Mouse (Mus musculus) neural tube, embryonic 12.5 days (tissue): Measurements from ENCODE around the gene Snap25. TPM values are rescaled to one million over a fixed set of nuclear protein-coding genes. Genes with fewer than 3 reads are reported as not detected.

Experiments
- ATAC-seq: fragments of 200-750 bp; cut with Nextera tagmentation; 2 replicates; pipeline ENCODE4 v1.8.0; 2017; ENCODE audit warnings: low read depth, mild to moderate bottlenecking, moderate TSS enrichment, moderate library complexity; ENCODE audit not compliant: low FRiP score
- H3K27ac ChIP-seq: fragments of 300-500 bp; sonication (generic); 2 replicates; pipeline ENCODE4 v1.5.1; 2016
- H3K27me3 ChIP-seq: fragments of 300-500 bp; sonication (generic); replicated peaks from 2 replicates; pipeline ENCODE4 v1.6.1; 2016; ENCODE audit warnings: mild to moderate bottlenecking
- H3K36me3 ChIP-seq: fragments of 300-500 bp; sonication (generic); 2 replicates; pipeline ENCODE4 v1.6.1; 2016; ENCODE audit warnings: mild to moderate bottlenecking
- H3K4me1 ChIP-seq: fragments of 300-500 bp; sonication (generic); 2 replicates; pipeline ENCODE4 v1.6.1; 2016
- H3K4me2 ChIP-seq: fragments of 300-500 bp; sonication (generic); replicated peaks from 2 replicates; pipeline ENCODE4 v1.6.1; 2016; ENCODE audit warnings: mild to moderate bottlenecking
- H3K4me3 ChIP-seq: fragments of 300-500 bp; sonication (generic); 2 replicates; pipeline ENCODE4 v1.5.1; 2016
- H3K9ac ChIP-seq: fragments of 300-500 bp; sonication (generic); 2 replicates; pipeline ENCODE4 v1.6.1; 2016; ENCODE audit warnings: mild to moderate bottlenecking
- H3K9me3 ChIP-seq: fragments of 300-500 bp; sonication (generic); 2 replicates; pipeline ENCODE4 v1.6.1; 2016; ENCODE audit warnings: mild to moderate bottlenecking
- WGBS: fragments of 180-500 bp; shearing (Covaris S2); methylation state at CpG from one replicate; pipeline ENCODE4 v1.1.7; 2016; 5-methylcytosine and 5-hydroxymethylcytosine counted together
- polyA plus RNA-seq: library from polyadenylated mRNA; unstranded; fragments of >200 nt; fragmentation: Nextera tagmentation; extraction: Ambion mirVana; gene quantifications from 2 replicates; pipeline ENCODE4 v1.2.1, GENCODE M21; 2016

The Snap25 gene
- 69.7 and 90.8 TPM in 2 replicates for polyA plus RNA-seq

DNA sequence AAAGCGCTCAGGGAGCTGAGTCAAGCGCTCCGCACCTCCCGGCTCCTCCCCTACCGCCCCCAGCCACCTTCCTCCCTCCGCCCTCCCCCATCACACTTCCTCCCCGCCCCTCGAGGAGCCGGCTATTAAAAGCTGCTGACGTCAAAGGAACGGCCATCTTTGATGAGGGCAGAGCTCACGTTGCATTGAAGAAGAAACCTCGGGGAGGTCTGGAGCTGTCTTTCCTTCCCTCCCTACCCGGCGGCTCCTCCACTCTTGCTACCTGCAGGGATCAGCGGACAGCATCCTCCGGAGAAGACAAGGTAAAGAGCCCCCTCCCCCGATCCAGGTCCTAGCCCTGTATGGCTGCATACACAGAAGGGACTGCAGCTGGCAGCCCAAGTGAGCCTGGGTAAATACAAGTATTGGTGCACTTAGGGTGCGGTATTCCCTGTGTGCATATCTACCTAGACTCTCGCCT, at the start of gene Snap25:
Gene Snap25 (plus strand): TSS at position 155 of the 460 bp plus-strand sequence.
- peak; percentile 86 for ATAC-seq
- no peaks in the 10 kb centered on the region for H3K27me3 ChIP-seq
- under 1% methylated on average over 20 of the region's 20 CpGs for WGBS

DNA sequence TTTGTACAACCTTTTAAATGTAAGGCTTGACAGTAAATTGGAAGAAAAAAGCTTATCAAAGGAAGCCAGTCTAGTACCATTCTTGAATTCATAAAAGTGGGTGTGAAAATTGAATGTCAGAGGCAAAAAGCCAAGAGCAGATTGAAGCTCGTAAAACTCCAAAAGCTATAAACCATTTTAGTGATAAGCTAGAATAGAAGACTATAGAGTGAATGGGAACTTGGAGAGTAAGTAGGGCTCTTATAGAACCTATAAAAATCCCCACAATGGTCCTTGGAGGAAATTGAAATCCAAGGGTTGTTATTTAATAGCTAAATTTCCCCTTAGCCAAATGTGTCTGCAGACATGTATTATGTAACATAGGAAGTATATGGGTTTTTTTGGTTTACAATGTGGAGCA, 46.3 kb upstream of the Snap25 start:
- H3K9ac ChIP-seq = no peak overlapping the region
- no peak overlapping the region for H3K27ac ChIP-seq
- H3K36me3 ChIP-seq = no peaks in the 10 kb centered on the region
- H3K27me3 ChIP-seq = no peaks in the 10 kb centered on the region
- H3K9me3 ChIP-seq = no peaks in the 10 kb centered on the region
- no peak overlapping the region for H3K4me3 ChIP-seq
- WGBS = 83% methylated on average over 1 of the region's 1 CpGs
- H3K4me2 ChIP-seq = no peak overlapping the region
- ATAC-seq = no peak
- no peaks in the 10 kb centered on the region for H3K4me1 ChIP-seq

More for the DNA sequence above, at the start of gene Snap25:
- Histone ChIP-seq H3K9ac (peak within 1 kb of the TSS; percentile 65), H3K27ac (peak within 1 kb of the TSS; percentile 76), H3K9me3 (no peaks in the 10 kb centered on the region), H3K4me3 (peak within 1 kb of the TSS; percentile 62), H3K4me2 (peak within 1 kb of the TSS; percentile 74), H3K36me3 (no peaks in the 10 kb centered on the region), H3K4me1 (peaks cover 13% of the 10 kb centered on the region)

DNA sequence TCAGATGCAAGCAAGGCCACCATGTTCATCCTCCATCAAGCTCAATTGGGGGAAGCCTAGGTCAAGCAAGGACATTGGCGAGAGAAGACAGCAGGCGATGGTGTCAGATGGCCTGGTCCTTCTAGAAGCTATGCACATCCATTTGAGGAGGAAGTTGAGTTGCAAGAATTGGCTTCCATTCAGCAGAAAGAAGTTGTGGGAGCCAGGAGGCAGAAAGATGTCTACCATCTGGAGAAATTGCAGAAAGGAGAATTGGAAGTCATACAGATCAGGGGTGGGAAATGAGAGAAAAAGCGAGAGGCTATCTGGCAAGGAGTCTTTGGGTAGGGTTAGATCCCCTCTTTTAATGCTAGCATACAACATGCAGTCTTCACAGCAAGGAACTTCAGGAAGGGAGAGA, 44.1 kb upstream of the Snap25 start:
- Histone ChIP-seq H3K4me1 (no peaks in the 10 kb centered on the region), H3K36me3 (no peaks in the 10 kb centered on the region), H3K9me3 (no peaks in the 10 kb centered on the region), H3K27me3 (no peaks in the 10 kb centered on the region), H3K4me3 (no peak overlapping the region), H3K4me2 (no peak overlapping the region), H3K27ac (no peak overlapping the region), H3K9ac (no peak overlapping the region)
- WGBS = 88% methylated on average over 3 of the region's 3 CpGs
- no peak for ATAC-seq

GRCm38 (mm10) chr2:136669665-136670064, 43.6 kb upstream of the Snap25 start:
- H3K36me3 ChIP-seq = no peaks in the 10 kb centered on the region
- no peaks in the 10 kb centered on the region for H3K9me3 ChIP-seq
- WGBS = 82% methylated on average over 3 of the region's 3 CpGs
- no peaks in the 10 kb centered on the region for H3K4me1 ChIP-seq
- no peak for ATAC-seq
- no peaks in the 10 kb centered on the region for H3K27me3 ChIP-seq
- H3K27ac ChIP-seq = no peak overlapping the region
- no peak overlapping the region for H3K9ac ChIP-seq
- no peak overlapping the region for H3K4me2 ChIP-seq
- H3K4me3 ChIP-seq = no peak overlapping the region

- no peak overlapping the region for H3K4me2 ChIP-seq
- no peak overlapping the region for H3K27ac ChIP-seq
- no peaks in the 10 kb centered on the region for H3K9me3 ChIP-seq
- 43% methylated on average over 9 of the region's 9 CpGs for WGBS
- no peak overlapping the region for H3K4me3 ChIP-seq
- ATAC-seq = 0 out of 2 replicates have a peak, but pooled peaks have one; percentile 41
- no peaks in the 10 kb centered on the region for H3K36me3 ChIP-seq
- H3K9ac ChIP-seq = no peak overlapping the region
- H3K27me3 ChIP-seq = no peaks in the 10 kb centered on the region
- H3K4me1 ChIP-seq = no peaks in the 10 kb centered on the region
Measured at GRCm38 (mm10) chr2:136670539-136671271, 42.5 kb upstream of the Snap25 start.

DNA sequence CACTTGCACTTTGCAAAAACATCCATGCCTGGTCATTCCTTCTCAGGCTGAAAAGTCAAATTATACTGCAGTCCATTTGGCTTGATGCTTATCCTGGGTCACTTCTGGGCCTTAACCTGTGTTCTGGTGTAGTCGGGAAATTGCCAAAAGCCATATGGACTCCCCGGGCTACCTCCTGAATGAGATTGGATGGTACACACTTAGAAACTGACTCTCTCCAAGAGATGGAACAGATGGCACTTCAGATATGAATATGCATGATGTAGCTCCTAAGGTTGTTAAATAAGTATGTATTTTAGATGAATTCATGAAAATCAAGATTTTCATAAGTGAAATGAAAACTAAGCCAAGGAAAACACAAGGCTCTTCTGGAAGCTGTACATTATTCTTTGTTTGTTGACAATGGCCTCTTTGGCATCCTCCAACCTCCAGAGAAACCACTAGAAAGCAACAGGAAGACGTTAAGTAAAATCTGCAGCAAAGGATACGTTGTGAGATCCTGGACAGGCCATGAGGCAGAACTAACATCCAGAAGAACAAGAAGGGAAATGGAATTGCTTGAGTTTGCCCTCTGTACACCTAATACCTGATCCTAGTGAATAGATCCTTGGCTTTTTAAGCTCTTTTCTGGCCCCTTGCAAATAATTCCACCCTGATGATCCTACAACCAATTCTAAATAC, 39.0 kb upstream of the Snap25 start:
- Histone ChIP-seq H3K27me3 (no peaks in the 10 kb centered on the region), H3K9me3 (no peaks in the 10 kb centered on the region), H3K4me2 (no peak overlapping the region), H3K36me3 (no peaks in the 10 kb centered on the region), H3K4me1 (peaks cover 11% of the 10 kb centered on the region; the same call in 1 of the 2 replicates), H3K27ac (no peak overlapping the region), H3K4me3 (no peak overlapping the region), H3K9ac (no peak overlapping the region)
- 68% methylated on average over 4 of the region's 4 CpGs for WGBS
- no peak for ATAC-seq

DNA sequence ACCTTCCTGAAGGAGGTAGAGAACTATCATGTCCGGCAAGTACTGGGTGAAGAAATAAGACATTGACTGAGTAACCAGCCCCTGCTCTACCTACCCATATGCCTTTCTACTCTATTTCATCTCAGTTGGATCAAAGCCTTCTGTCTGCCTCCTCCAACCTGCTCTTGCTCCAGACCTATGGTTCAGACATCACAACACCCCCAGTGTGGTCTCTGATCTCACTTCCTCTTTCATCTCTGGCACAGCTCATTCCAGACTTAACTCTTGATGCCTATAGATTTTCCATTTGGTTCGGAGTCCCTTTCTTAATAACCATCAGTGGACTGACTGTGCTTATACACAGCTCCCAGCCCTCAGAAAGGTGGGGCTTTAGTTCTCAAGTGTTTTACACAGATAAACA, 37.1 kb upstream of the Snap25 start:
- H3K27me3 ChIP-seq = no peaks in the 10 kb centered on the region
- no peaks in the 10 kb centered on the region for H3K9me3 ChIP-seq
- no peak overlapping the region for H3K9ac ChIP-seq
- 84% methylated on average over 2 of the region's 2 CpGs for WGBS
- no peak overlapping the region for H3K4me2 ChIP-seq
- H3K36me3 ChIP-seq = no peaks in the 10 kb centered on the region
- no peak for ATAC-seq
- H3K27ac ChIP-seq = no peak overlapping the region
- peaks cover 17% of the 10 kb centered on the region; the same call in 1 of the 2 replicates for H3K4me1 ChIP-seq
- no peak overlapping the region for H3K4me3 ChIP-seq

GRCm38 (mm10) chr2:136676918-136677445, 36.3 kb upstream of the Snap25 start:
- Histone ChIP-seq H3K4me1 (peaks cover 17% of the 10 kb centered on the region; the same call in 1 of the 2 replicates), H3K9ac (no peak overlapping the region), H3K4me2 (no peak overlapping the region), H3K4me3 (no peak overlapping the region), H3K27me3 (no peaks in the 10 kb centered on the region), H3K9me3 (no peaks in the 10 kb centered on the region), H3K36me3 (no peaks in the 10 kb centered on the region), H3K27ac (no peak overlapping the region)
- 80% methylated on average over 8 of the region's 8 CpGs for WGBS
- ATAC-seq = no peak

- Histone ChIP-seq H3K4me3 (peak overlapping the region; percentile 53), H3K9ac (peak overlapping the region; percentile 65), H3K9me3 (no peaks in the 10 kb centered on the region), H3K36me3 (no peaks in the 10 kb centered on the region), H3K4me1 (peaks cover 17% of the 10 kb centered on the region; the same call in 1 of the 2 replicates), H3K4me2 (peak overlapping the region; percentile 90), H3K27ac (no peak overlapping the region), H3K27me3 (no peaks in the 10 kb centered on the region)
- ATAC-seq = peak; percentile 83
- 2% methylated on average over 44 of the region's 44 CpGs for WGBS
Measured at GRCm38 (mm10) chr2:136678321-136679161, 34.7 kb upstream of the Snap25 start.

DNA sequence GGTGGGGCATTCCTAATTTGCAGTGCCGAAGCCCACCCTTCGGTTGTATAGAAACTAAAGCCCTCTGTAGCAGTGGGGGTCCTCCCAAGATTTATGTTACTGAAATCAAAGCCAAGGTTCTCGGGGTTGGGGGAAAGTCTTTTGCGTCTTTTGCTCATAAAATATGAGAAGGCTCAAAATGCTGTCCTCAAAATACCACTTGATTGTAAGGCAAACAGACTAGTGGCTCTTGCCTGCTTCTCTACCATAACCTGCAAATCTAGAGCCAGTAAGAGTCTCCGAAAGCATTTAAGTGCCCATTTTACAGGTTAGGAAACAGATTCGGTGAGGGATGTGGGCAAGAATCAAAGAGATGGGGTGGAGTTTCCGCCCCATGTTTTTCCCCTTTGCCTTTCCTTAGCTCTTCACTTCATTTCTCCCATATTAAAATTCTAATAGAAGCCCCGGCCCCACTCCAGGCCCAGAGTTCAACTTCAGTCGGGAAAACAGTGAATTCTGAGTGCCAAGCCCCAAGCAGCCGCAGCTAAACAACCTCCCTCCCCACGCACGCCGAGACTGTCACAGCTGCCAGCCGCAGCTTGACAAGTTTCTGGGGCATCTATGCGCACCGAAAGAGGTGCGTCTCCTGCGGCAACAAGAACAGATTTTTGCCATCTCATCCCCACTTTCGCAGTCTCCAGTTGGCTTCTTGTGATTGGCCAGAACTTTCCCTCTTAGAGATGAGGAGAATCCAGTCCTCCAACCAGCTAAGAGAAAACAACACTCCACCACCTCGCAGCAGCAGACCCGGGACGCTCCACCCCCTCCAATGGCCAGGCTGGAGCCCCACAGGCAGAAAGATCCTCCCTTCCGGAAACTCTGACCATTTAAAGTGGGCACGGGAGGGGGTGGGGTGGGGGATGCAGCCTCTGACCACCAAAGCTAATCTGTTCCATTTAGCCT, 33.7 kb upstream of the Snap25 start:
- Histone ChIP-seq H3K36me3 (no peaks in the 10 kb centered on the region), H3K27ac (no peak overlapping the region), H3K4me2 (peak overlapping the region; percentile 90), H3K9me3 (no peaks in the 10 kb centered on the region), H3K9ac (peak overlapping the region; percentile 65; the same call in 1 of the 2 replicates), H3K4me1 (peaks cover 17% of the 10 kb centered on the region; the same call in 1 of the 2 replicates), H3K4me3 (peak overlapping the region; percentile 53), H3K27me3 (no peaks in the 10 kb centered on the region)
- peak; percentile 86 for ATAC-seq
- 2% methylated on average over 24 of the region's 24 CpGs for WGBS
